ENCODE assay signal across 9 mouse cellular contexts in the genomic region with DNA sequence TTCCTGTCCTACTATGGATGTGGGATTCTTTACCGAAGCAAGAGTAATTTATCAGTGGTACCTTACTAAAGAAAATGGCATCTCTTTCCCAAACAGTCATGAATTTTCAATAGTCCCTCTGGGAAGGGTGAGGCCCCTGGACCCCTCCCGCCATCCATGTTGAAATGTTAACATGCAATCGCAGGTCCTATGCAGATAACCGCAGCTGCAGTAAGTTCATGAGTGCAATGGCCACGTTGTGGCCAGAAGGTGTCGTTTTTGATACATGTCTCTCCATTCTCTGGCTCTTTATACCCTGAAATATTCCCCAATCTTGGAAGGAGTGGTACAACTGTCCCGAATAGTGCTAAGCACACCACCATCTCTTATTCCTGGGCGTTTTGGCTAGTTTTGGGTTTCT. TPM values are rescaled to one million over a fixed set of nuclear protein-coding genes. Genes with fewer than 3 reads are reported as not detected.
A peak's percentile ranks its signal among the peaks of the same experiment; 100 is the strongest.
DNase-seq lines count a peak whose midpoint lies in the region; ATAC-seq and TF ChIP-seq lines count a peak whose summit lies in the region.
"Had no signal": no experiment of that assay in that cellular context is flagged by ENCODE, and none has a peak within 500 bp of the region (broad histone marks: within the 10 kb centered on the region; RNA-seq: fewer than 3 reads in every experiment).

No protein-coding gene starts in this region.

- no peaks in the 10 kb centered on the region for H3K9me3 ChIP-seq in ES-E14 (ENCODE audit: control insufficient read depth, insufficient read depth, low read depth, low read length)
- no peaks in the 10 kb centered on the region for H3K9me3 ChIP-seq in forebrain, embryonic 15.5 days

- WGBS in forebrain, embryonic 15.5 days = 61% methylated on average over 8 of the region's 8 CpGs
- 55% methylated on average over 8 of the region's 8 CpGs for WGBS in liver, adult 2 months

- no peaks in the 10 kb centered on the region for H3K27me3 ChIP-seq in forebrain, embryonic 15.5 days
- H3K27me3 ChIP-seq in liver, adult 2 months (ENCODE audit: control insufficient read depth, insufficient read depth, low read length) = no peaks in the 10 kb centered on the region
- H3K27me3 ChIP-seq: Patski had no signal

- TF ChIP-seq POLR2A in liver, adult 2 months (IDR thresholded peaks at IDR 0.05; ENCODE audit: extremely low read depth, insufficient read depth, low read length) = no peak

- H3K4me1 ChIP-seq in ES-E14 (ENCODE audit: control insufficient read depth in 2 of 2, insufficient read depth in 2 of 2, low read length in 2 of 2, poor library complexity in 1 of 2) = peaks cover 0 to 5% of the 10 kb centered on the region in 2 experiments; a peak in 2 of 4 replicates
- H3K4me1 ChIP-seq in forebrain, embryonic 15.5 days = peaks cover 20% of the 10 kb centered on the region
- H3K4me1 ChIP-seq in liver, adult 2 months (ENCODE audit: control insufficient read depth, insufficient read depth, low read length) = peaks cover 3% of the 10 kb centered on the region

- H3K79me2 ChIP-seq in liver, adult 2 months (ENCODE audit: control insufficient read depth, insufficient read depth, low read length) = no peaks in the 10 kb centered on the region; the same call in 1 of the 2 replicates

- intact Hi-C loops in gastrocnemius, adult 2 months (cut with DNase I) = loop anchor here (10.0 kb wide), 1 partner anchor 480 kb away; no protein-coding TSS in a partner anchor

- ATAC-seq in forebrain, embryonic 15.5 days (replicated peaks) = no peak

- in situ Hi-C loops in ES-E14 (cut with MboI; ENCODE audit: low sequenced_read_pairs in 2 of 2, unreplicated experiment in 2 of 2) = no loop called here

- H3K9ac ChIP-seq in ES-E14 (ENCODE audit: insufficient read depth, low read depth, low read length, poor library complexity, severe bottlenecking) = peak overlapping the region; percentile 75; the same call in 1 of the 2 replicates
- H3K9ac ChIP-seq in forebrain, embryonic 15.5 days (replicated peaks) = no peak overlapping the region
- no peak overlapping the region for H3K9ac ChIP-seq in liver, adult 2 months (ENCODE audit: low read depth, low read length)

- H3K36me3 ChIP-seq in ES-E14 (ENCODE audit: control insufficient read depth, insufficient read depth, low read length, poor library complexity, severe bottlenecking) = peaks cover 16% of the 10 kb centered on the region
- peaks cover 20% of the 10 kb centered on the region for H3K36me3 ChIP-seq in forebrain, embryonic 15.5 days
- H3K36me3 ChIP-seq in liver, adult 2 months (ENCODE audit: control insufficient read depth, insufficient read depth, low read length) = peaks cover 7% of the 10 kb centered on the region; the same call in 1 of the 2 replicates

- peak overlapping the region; percentile 71 for H3K4me2 ChIP-seq in forebrain, embryonic 15.5 days (replicated peaks)

- no peak for DNase-seq in gastrocnemius, adult 2 months
- DNase-seq in gastrocnemius, adult 18-20 months (ENCODE audit: low spot score) = no peak
- DNase-seq in ES-E14 (ENCODE audit: low read depth, low spot score) = no peak
- peak; percentile 12 for DNase-seq in liver, adult 2 months (ENCODE audit: extremely low read depth, low read depth, low spot score)
- DNase-seq in right cerebral cortex, adult 18-20 months = no peak
- DNase-seq in frontal cortex, postnatal 36 days (ENCODE audit: low spot score in 2 of 2) = no peak
- no peak for DNase-seq in cerebellum, postnatal 36 days

- peak; percentile 14; the same call in 1 of the 2 replicates for TF ChIP-seq CTCF in gastrocnemius, adult 2 months (IDR thresholded peaks at IDR 0.05)
- TF ChIP-seq CTCF in liver, adult 2 months (IDR thresholded peaks at IDR 0.05; ENCODE audit: low read depth, low read length) = no peak

- H3K27ac ChIP-seq in gastrocnemius, adult 2 months = no peak overlapping the region
- H3K27ac ChIP-seq in ES-E14 (ENCODE audit: insufficient read depth, low read depth, low read length, poor library complexity, severe bottlenecking) = peak overlapping the region; percentile 97; the same call in 1 of the 2 replicates
- peak overlapping the region; percentile 98; the same call in 1 of the 2 replicates for H3K27ac ChIP-seq in forebrain, embryonic 15.5 days (replicated peaks)
- H3K27ac ChIP-seq in liver, adult 2 months (replicated peaks; ENCODE audit: insufficient read depth, low read depth, low read length) = no peak overlapping the region; the same call in 1 of the 2 replicates

- H3K4me3 ChIP-seq in gastrocnemius, adult 2 months = peak overlapping the region; percentile 84
- H3K4me3 ChIP-seq in ES-E14 (ENCODE audit: insufficient read depth in 1 of 2, low read depth in 1 of 2, low read length in 2 of 2, poor library complexity in 1 of 2, severe bottlenecking in 1 of 2) = peak overlapping the region; percentile 88 to 95
- H3K4me3 ChIP-seq in forebrain, embryonic 15.5 days = peak overlapping the region; percentile 78
- no peak overlapping the region for H3K4me3 ChIP-seq in liver, adult 2 months (ENCODE audit: insufficient read depth, low read depth, low read length)

TF ChIP-seq in ES-E14, 5 proteins besides CTCF, POLR2A, EP300 and RAD21:
- no peak for TF ChIP-seq MAFK (IDR thresholded peaks at IDR 0.05; ENCODE audit: insufficient read depth, low read depth, low read length)
- no peak; the same call in 1 of the 2 replicates for TF ChIP-seq ZC3H11A (IDR thresholded peaks at IDR 0.05; ENCODE audit: borderline replicate concordance, low read depth, low read length)

RNA-seq across cellular contexts. Expression of gene Yeats4, which starts 0.8 kb away (rescaled TPM):
- total RNA-seq in gastrocnemius, adult 2 months (2021) = 10 to 100 TPM; 16.9 to 17.1 TPM
- total RNA-seq in gastrocnemius, adult 18-20 months (2021) = 10 to 100 TPM; 14.4 to 15.1 TPM
- 39.7 and 47.3 TPM in 2 replicates for total RNA-seq in ES-E14 (2012; rRNA removed)
- polyA plus RNA-seq in forebrain, embryonic 15.5 days (2015; fragmentation: Nextera tagmentation; extraction: Ambion mirVana) = 101 and 106 TPM in 2 replicates
- 19.5 and 19.6 TPM in 2 replicates for total RNA-seq in liver, adult 2 months (2014; rRNA removed)
- 16.3 and 17.9 TPM in 2 replicates for polyA plus RNA-seq in liver, adult 2 months (2012; rRNA removed)

RNA-seq across cellular contexts. Expression of gene 9530003J23Rik, which starts 13.4 kb away (rescaled TPM):
- total RNA-seq in gastrocnemius, adult 2 months (2021) = not detected
- total RNA-seq in gastrocnemius, adult 18-20 months (2021) = not detected
- not detected in 2 replicates for total RNA-seq in ES-E14 (2012; rRNA removed)
- polyA plus RNA-seq in forebrain, embryonic 15.5 days (2015; fragmentation: Nextera tagmentation; extraction: Ambion mirVana) = not detected in 2 replicates
- not detected in 2 replicates for total RNA-seq in liver, adult 2 months (2014; rRNA removed)
- not detected in 2 replicates for polyA plus RNA-seq in liver, adult 2 months (2012; rRNA removed)

RNA-seq across cellular contexts. Expression of gene Lyz2, which starts 57.0 kb away (rescaled TPM):
- 10 to 100 TPM; 30.6 to 45.9 TPM for total RNA-seq in gastrocnemius, adult 2 months (2021)
- 10 to 100 TPM; 28.7 to 48.4 TPM for total RNA-seq in gastrocnemius, adult 18-20 months (2021)
- total RNA-seq in ES-E14 (2012; rRNA removed) = 0.13 TPM in 1 of 2 replicates, not detected in the other
- 15.7 and 18.2 TPM in 2 replicates for polyA plus RNA-seq in forebrain, embryonic 15.5 days (2015; fragmentation: Nextera tagmentation; extraction: Ambion mirVana)
- 111 and 130 TPM in 2 replicates for total RNA-seq in liver, adult 2 months (2014; rRNA removed)
- 27.8 and 39.0 TPM in 2 replicates for polyA plus RNA-seq in liver, adult 2 months (2012; rRNA removed)

Comparison
In these comparisons a context has a peak if more than half of its experiments do, and no peak if none do; other contexts are left out.
1. H3K27ac ChIP-seq: peak in ES-E14 (single experiment) and forebrain, embryonic 15.5 days (single experiment); none in gastrocnemius, adult 2 months (single experiment) and liver, adult 2 months (single experiment).
2. RNA of gene Lyz2, which starts 57.0 kb away (total RNA-seq): 111 to 130 TPM in liver, adult 2 months, 28.7 to 48.4 TPM in gastrocnemius, adult 18-20 months and 30.6 to 45.9 TPM in gastrocnemius, adult 2 months; 0.13 TPM in ES-E14; every median in the first group is over 10 times any median in the second.